ENCODE assay signal across 27 mouse cellular contexts in the genomic region with DNA sequence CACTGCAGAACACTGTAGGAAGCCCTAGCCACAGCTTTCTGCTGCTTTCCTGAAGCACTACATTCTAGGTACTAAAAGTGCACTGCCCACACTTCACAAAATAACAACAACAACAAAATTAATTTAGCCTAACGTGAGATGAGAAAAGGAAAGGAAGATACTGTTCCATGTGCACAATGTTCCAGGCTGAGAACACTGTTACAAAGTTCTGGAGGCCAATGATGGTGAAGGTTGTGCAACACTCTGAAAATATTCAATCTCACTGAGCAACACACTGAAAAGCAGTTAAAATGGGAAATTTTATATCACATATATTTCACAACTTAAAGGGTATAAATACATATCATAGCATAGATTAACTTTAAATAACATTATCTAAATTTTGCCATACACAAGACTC.
"Had no signal": no experiment of that assay in that cellular context is flagged by ENCODE, and none has a peak within 500 bp of the region (broad histone marks: within the 10 kb centered on the region; RNA-seq: fewer than 3 reads in every experiment).

No protein-coding gene starts in this region.

- H3K4me2 ChIP-seq: embryonic facial prominence, embryonic 12.5 days; embryonic facial prominence, embryonic 13.5 days; embryonic facial prominence, embryonic 15.5 days; forebrain, embryonic 12.5 days; forebrain, embryonic 13.5 days; forebrain, embryonic 15.5 days had no signal

- ATAC-seq: forebrain, embryonic 13.5 days; forebrain, embryonic 14.5 days; forebrain, embryonic 15.5 days; forebrain, embryonic 16.5 days; forebrain, postnatal 0 days had no signal

- H3K27ac ChIP-seq: embryonic facial prominence, embryonic 10.5 days; embryonic facial prominence, embryonic 12.5 days; embryonic facial prominence, embryonic 13.5 days; embryonic facial prominence, embryonic 15.5 days; forebrain, embryonic 10.5 days; forebrain, embryonic 12.5 days; forebrain, embryonic 13.5 days; forebrain, embryonic 15.5 days; gastrocnemius, adult 2 months; heart, adult 2 months had no signal

- H3K4me3 ChIP-seq: embryonic facial prominence, embryonic 10.5 days; embryonic facial prominence, embryonic 12.5 days; embryonic facial prominence, embryonic 13.5 days; embryonic facial prominence, embryonic 15.5 days; erythroblast, embryonic 14.5 days; forebrain, embryonic 10.5 days; forebrain, embryonic 12.5 days; forebrain, embryonic 13.5 days; forebrain, embryonic 15.5 days; gastrocnemius, adult 2 months; heart, adult 2 months had no signal

- H3K9ac ChIP-seq: embryonic facial prominence, embryonic 12.5 days; embryonic facial prominence, embryonic 13.5 days; embryonic facial prominence, embryonic 15.5 days; forebrain, embryonic 12.5 days; forebrain, embryonic 13.5 days; forebrain, embryonic 15.5 days; forebrain, postnatal 0 days had no signal

- H3K27me3 ChIP-seq: embryonic facial prominence, embryonic 12.5 days; embryonic facial prominence, embryonic 13.5 days; embryonic facial prominence, embryonic 15.5 days; forebrain, embryonic 12.5 days; forebrain, embryonic 13.5 days; forebrain, embryonic 15.5 days had no signal

- DNase-seq: cerebellum, adult 8-10 months; cerebellum, adult 9-10 months; cerebellum, adult 9-11 months; cerebellum, postnatal 10 days; cerebellum, postnatal 14 days; cerebellum, postnatal 25 days; cerebellum, postnatal 36 days; embryo, embryonic 11 days; forebrain, postnatal 0 days; gastrocnemius, adult 2 months; gastrocnemius, postnatal 10 days; gastrocnemius, postnatal 14 days; gastrocnemius, postnatal 25 days; gastrocnemius, postnatal 36 days; heart, adult 18-20 months; heart, adult 2 months had no signal

- H3K9me3 ChIP-seq: embryonic facial prominence, embryonic 10.5 days; embryonic facial prominence, embryonic 12.5 days; embryonic facial prominence, embryonic 13.5 days; embryonic facial prominence, embryonic 15.5 days; forebrain, embryonic 10.5 days; forebrain, embryonic 12.5 days; forebrain, embryonic 13.5 days; forebrain, embryonic 15.5 days had no signal

- H3K4me1 ChIP-seq: embryonic facial prominence, embryonic 12.5 days had no signal
